Mouse (Mus musculus) cerebellum, adult 11 months (tissue): Measurements from ENCODE around the gene Stx16.

Experiments used
- DNase-seq: peaks from one replicate; pipeline ENCODE4 v3.0.0; 2022

Gene Stx16

GRCm38 (mm10) chr2:174075673-174076432, at the start of gene Stx16:
Gene Stx16, plus strand, starts transcription at chr2:174076308.
- DNase-seq, result peak; percentile 93

GRCm38 (mm10) chr2:174026406-174026805, 49.7 kb upstream of the Stx16 start:
- no peak for DNase-seq

GRCm38 (mm10) chr2:174033257-174033800, 42.8 kb upstream of the Stx16 start:
- DNase-seq, result no peak

- DNase-seq, result no peak
These were observed 28.5 kb upstream of the Stx16 start for GRCm38 (mm10) chr2:174047656-174048055.

GRCm38 (mm10) chr2:174049481-174050338, 26.4 kb upstream of the Stx16 start:
- no peak for DNase-seq

GRCm38 (mm10) chr2:174050339-174050685, 25.8 kb upstream of the Stx16 start:
- DNase-seq, result no peak

- no peak for DNase-seq
These were observed 25.0 kb upstream of the Stx16 start for GRCm38 (mm10) chr2:174051081-174051481.

- no peak for DNase-seq
These were observed 21.6 kb upstream of the Stx16 start for GRCm38 (mm10) chr2:174054496-174054895.

- DNase-seq, result no peak
These were observed 18.4 kb upstream of the Stx16 start for GRCm38 (mm10) chr2:174057730-174058129.

- DNase-seq, result no peak
These were observed 17.7 kb upstream of the Stx16 start for GRCm38 (mm10) chr2:174058316-174058939.

GRCm38 (mm10) chr2:174059591-174060385, 16.3 kb upstream of the Stx16 start:
- DNase-seq, result no peak

GRCm38 (mm10) chr2:174061219-174061618, 14.9 kb upstream of the Stx16 start:
- no peak for DNase-seq

GRCm38 (mm10) chr2:174063074-174063473, 13.0 kb upstream of the Stx16 start:
- no peak for DNase-seq

GRCm38 (mm10) chr2:174063527-174064211, 12.4 kb upstream of the Stx16 start:
- DNase-seq, result no peak

- no peak for DNase-seq
These were observed 8.2 kb upstream of the Stx16 start for GRCm38 (mm10) chr2:174067793-174068419.

- DNase-seq, result no peak
These were observed 6.5 kb upstream of the Stx16 start for GRCm38 (mm10) chr2:174069532-174070049.

- DNase-seq, result no peak
These were observed 4.7 kb upstream of the Stx16 start for GRCm38 (mm10) chr2:174071406-174071805.

- DNase-seq, result no peak
These were observed 2.8 kb upstream of the Stx16 start for GRCm38 (mm10) chr2:174073156-174073790.

- DNase-seq, result peak; percentile 11
These were observed 1.5 kb upstream of the Stx16 start for GRCm38 (mm10) chr2:174074621-174075020.

- peak; percentile 26 for DNase-seq
These were observed 987 bp upstream of the Stx16 start for GRCm38 (mm10) chr2:174075072-174075570.
